Mouse (Mus musculus): ENCODE measurements at regions not wholly inside any gene's neighbourhood (a gene's known extent, or its start where the extent isn't known, plus 50 kb on each side); places are given as distances from the start of the nearest gene placed in this dataset.

GRCm38 (mm10) chr2:160066491-160067303 lies 267.3 kb downstream of the Gm826 start:
- DNase-seq (ENCODE audit: low spot score in 2 of 2), result no peak

GRCm38 (mm10) chr2:160062148-160062937 lies 271.6 kb downstream of the Gm826 start:
- no peak for DNase-seq (ENCODE audit: low spot score in 2 of 2)

GRCm38 (mm10) chr2:160060091-160060490 lies 273.9 kb downstream of the Gm826 start:
- DNase-seq (ENCODE audit: low spot score in 2 of 2), result no peak

- no peak for DNase-seq (ENCODE audit: low spot score in 2 of 2)
These were observed 276.8 kb downstream of the Gm826 start for GRCm38 (mm10) chr2:160057211-160057610.

GRCm38 (mm10) chr2:160054411-160054810 lies 279.6 kb downstream of the Gm826 start:
- DNase-seq (ENCODE audit: low spot score in 2 of 2), result no peak

GRCm38 (mm10) chr2:160048286-160048685 lies 285.7 kb downstream of the Gm826 start:
- DNase-seq (ENCODE audit: low spot score in 2 of 2), result no peak

- no peak for DNase-seq (ENCODE audit: low spot score in 2 of 2)
These were observed 286.9 kb downstream of the Gm826 start for GRCm38 (mm10) chr2:160046881-160047543.

- no peak for DNase-seq (ENCODE audit: low spot score in 2 of 2)
These were observed 289.4 kb downstream of the Gm826 start for GRCm38 (mm10) chr2:160044591-160044990.

- no peak for DNase-seq (ENCODE audit: low spot score in 2 of 2)
These were observed 289.8 kb downstream of the Gm826 start for GRCm38 (mm10) chr2:160044184-160044583.

GRCm38 (mm10) chr2:160029432-160029831 lies 304.5 kb downstream of the Gm826 start:
- DNase-seq (ENCODE audit: low spot score in 2 of 2), result no peak

GRCm38 (mm10) chr2:160028459-160028858 lies 305.5 kb downstream of the Gm826 start:
- no peak for DNase-seq (ENCODE audit: low spot score in 2 of 2)

- DNase-seq (ENCODE audit: low spot score in 2 of 2), result no peak
These were observed 308.1 kb downstream of the Gm826 start for GRCm38 (mm10) chr2:160025911-160026310.

- no peak for DNase-seq (ENCODE audit: low spot score in 2 of 2)
These were observed 312.4 kb downstream of the Gm826 start for GRCm38 (mm10) chr2:160021541-160021940.

- no peak for DNase-seq (ENCODE audit: low spot score in 2 of 2)
These were observed 313.1 kb downstream of the Gm826 start for GRCm38 (mm10) chr2:160020876-160021275.

GRCm38 (mm10) chr2:160017020-160017812 lies 316.7 kb downstream of the Gm826 start:
- DNase-seq (ENCODE audit: low spot score in 2 of 2), result no peak

GRCm38 (mm10) chr2:160011421-160011820 lies 322.5 kb downstream of the Gm826 start:
- no peak for DNase-seq (ENCODE audit: low spot score in 2 of 2)

- no peak for DNase-seq (ENCODE audit: low spot score in 2 of 2)
These were observed 331.3 kb downstream of the Gm826 start for GRCm38 (mm10) chr2:160002695-160003094.

- no peak for DNase-seq (ENCODE audit: low spot score in 2 of 2)
These were observed 333.5 kb downstream of the Gm826 start for GRCm38 (mm10) chr2:160000449-160000848.

- DNase-seq (ENCODE audit: low spot score in 2 of 2), result no peak
These were observed 336.6 kb downstream of the Gm826 start for GRCm38 (mm10) chr2:159997395-159997794.

GRCm38 (mm10) chr2:159994490-159994889 lies 339.5 kb downstream of the Gm826 start:
- no peak for DNase-seq (ENCODE audit: low spot score in 2 of 2)

GRCm38 (mm10) chr2:159986719-159987118 lies 347.2 kb downstream of the Gm826 start:
- no peak for DNase-seq (ENCODE audit: low spot score in 2 of 2)

- DNase-seq (ENCODE audit: low spot score in 2 of 2), result no peak
These were observed 352.3 kb downstream of the Gm826 start for GRCm38 (mm10) chr2:159981694-159982093.

All from frontal cortex, postnatal 25 days (tissue).